19 mouse cellular contexts compared by ENCODE assay signal in the genomic region with DNA sequence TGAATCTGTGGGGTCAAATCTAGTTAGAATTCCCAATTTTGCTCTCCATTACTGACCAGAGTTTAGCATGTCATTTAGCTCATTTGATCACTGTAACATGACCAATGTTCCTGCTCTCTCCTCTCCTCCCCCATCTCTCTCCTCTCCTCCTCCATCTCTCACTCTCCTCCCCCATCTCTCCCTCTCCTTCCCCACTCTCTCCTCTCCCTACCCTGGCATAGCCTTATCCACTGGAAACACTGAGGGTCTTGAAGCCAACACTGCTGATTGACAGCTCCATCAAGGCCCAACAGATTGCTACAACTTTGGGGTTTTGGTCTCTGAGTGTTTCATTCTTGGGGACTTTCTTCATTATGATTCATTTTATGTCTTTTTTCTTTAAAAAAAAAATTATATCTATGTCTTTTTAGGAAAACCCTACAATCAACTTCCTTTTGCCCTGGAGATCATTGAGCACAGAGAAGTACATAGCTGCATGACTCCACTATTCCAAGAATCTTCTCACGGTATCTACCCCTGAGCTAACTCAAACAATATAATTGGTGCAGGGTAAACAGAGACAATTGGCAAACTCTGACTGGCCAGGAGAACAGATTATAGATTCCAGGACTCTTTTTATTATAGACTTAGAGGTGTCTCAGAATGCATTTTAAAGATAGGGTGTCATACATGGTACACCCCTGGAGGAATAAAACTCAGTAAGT. TPM values are rescaled to one million over a fixed set of nuclear protein-coding genes. Genes with fewer than 3 reads are reported as not detected.
"Had no signal": no experiment of that assay in that cellular context is flagged by ENCODE, and none has a peak within 500 bp of the region (broad histone marks: within the 10 kb centered on the region; RNA-seq: fewer than 3 reads in every experiment).

No protein-coding gene starts in this region.

- H3K27me3 ChIP-seq: megakaryocyte, embryonic 14.5 days; midbrain, embryonic 12.5 days; neural tube, embryonic 13.5 days had no signal

- H3K4me2 ChIP-seq: lung, embryonic 14.5 days; midbrain, embryonic 12.5 days; neural tube, embryonic 13.5 days had no signal

- H3K36me3 ChIP-seq: limb, embryonic 10.5 days; midbrain, embryonic 12.5 days; neural tube, embryonic 13.5 days had no signal

- ATAC-seq: hindbrain, postnatal 0 days; midbrain, embryonic 16.5 days had no signal

- H3K9ac ChIP-seq: lung, embryonic 14.5 days; midbrain, embryonic 12.5 days; neural tube, embryonic 13.5 days had no signal

- H3K4me1 ChIP-seq: limb, embryonic 10.5 days; megakaryocyte, embryonic 14.5 days; midbrain, embryonic 12.5 days; neural tube, embryonic 13.5 days had no signal

- DNase-seq: kidney, adult 18-20 months; kidney, postnatal 14 days; lung, embryonic 14.5 days; lung, postnatal 10 days; lung, postnatal 4 days; right cerebral cortex, postnatal 14 days; thymus, postnatal 14 days had no signal

- H3K27ac ChIP-seq: hindbrain, postnatal 0 days; left cerebral cortex, adult 2 months; limb, embryonic 10.5 days; midbrain, embryonic 12.5 days; neural tube, embryonic 13.5 days had no signal

- H3K9me3 ChIP-seq: limb, embryonic 10.5 days; megakaryocyte, embryonic 14.5 days; midbrain, embryonic 12.5 days; neural tube, embryonic 13.5 days had no signal

- H3K4me3 ChIP-seq: left cerebral cortex, adult 2 months; limb, embryonic 10.5 days; megakaryocyte, embryonic 14.5 days; midbrain, embryonic 12.5 days; neural tube, embryonic 13.5 days had no signal

RNA-seq across cellular contexts. Expression of a gene that starts 21.7 kb away (rescaled TPM):
- total RNA-seq: hindbrain, postnatal 0 days; left cerebral cortex, adult 2 months had no signal
- polyA plus RNA-seq: hindbrain, postnatal 0 days; kidney, embryonic 14.5 days; limb, embryonic 10.5 days; midbrain, embryonic 12.5 days; midbrain, embryonic 16.5 days; neural tube, embryonic 13.5 days; urinary bladder, adult 2 months had no signal

RNA-seq across cellular contexts. Expression of a gene that starts 44.0 kb away (rescaled TPM):
- total RNA-seq: hindbrain, postnatal 0 days; left cerebral cortex, adult 2 months; left cerebral cortex, postnatal 14 days had no signal
- polyA plus RNA-seq: hindbrain, postnatal 0 days; intestine, embryonic 14.5 days; limb, embryonic 10.5 days; limb, embryonic 14.5 days; lung, embryonic 14.5 days; midbrain, embryonic 12.5 days; midbrain, embryonic 16.5 days; neural tube, embryonic 13.5 days; urinary bladder, adult 2 months had no signal

RNA-seq across cellular contexts. Expression of a gene that starts 54.4 kb away (rescaled TPM):
- total RNA-seq: hindbrain, postnatal 0 days had no signal
- polyA plus RNA-seq: hindbrain, postnatal 0 days; intestine, embryonic 14.5 days; kidney, embryonic 14.5 days; lung, embryonic 14.5 days; neural tube, embryonic 13.5 days; urinary bladder, adult 2 months had no signal
